In the genomic region with DNA sequence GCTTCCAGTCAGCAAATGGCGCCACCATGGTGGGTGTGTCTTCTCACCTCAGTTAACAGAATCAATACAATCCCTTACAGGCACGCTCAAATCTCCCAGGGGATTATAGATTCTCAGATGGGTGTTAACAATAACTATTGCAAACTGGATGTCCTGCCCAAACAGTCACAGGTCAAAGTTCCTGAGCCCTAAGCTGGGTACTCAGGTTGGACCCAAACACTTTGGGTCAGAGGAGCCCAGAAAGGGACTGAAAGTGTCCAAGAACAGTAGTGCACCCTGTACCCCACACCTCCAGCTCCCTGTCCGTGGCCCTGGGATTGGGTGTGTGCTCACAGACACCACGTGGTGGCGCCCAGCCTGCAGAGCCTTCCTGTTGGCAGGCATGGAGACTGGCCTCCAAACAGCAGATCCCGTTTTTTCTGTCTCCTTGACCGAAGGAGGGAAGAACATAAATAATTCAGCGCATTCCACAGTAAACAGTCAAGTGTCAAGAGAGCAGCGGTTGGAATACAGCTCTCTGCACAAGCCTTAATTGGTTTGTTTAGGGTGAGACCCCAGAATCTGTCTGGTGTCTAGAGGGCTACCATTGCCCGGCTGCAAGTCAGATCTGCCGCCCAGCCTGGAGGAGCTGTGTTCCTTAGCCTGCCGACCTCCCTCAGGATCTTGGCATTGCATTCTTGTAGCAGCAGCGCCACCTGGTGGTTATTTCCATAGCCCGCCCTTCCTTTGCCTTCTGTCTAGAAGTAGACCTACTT, we compare ENCODE assay signal across 8 mouse cellular contexts. TPM values are rescaled to one million over a fixed set of nuclear protein-coding genes. Genes with fewer than 3 reads are reported as not detected.
DNase-seq lines count a peak whose midpoint lies in the region; ATAC-seq and TF ChIP-seq lines count a peak whose summit lies in the region.

No protein-coding gene starts in this region.

- H3K36me3 ChIP-seq in heart, embryonic 14.5 days (ENCODE audit: control insufficient read depth, insufficient read depth, low read length): no peaks in the 10 kb centered on the region
- H3K36me3 ChIP-seq in liver, embryonic 12.5 days: no peaks in the 10 kb centered on the region
- H3K36me3 ChIP-seq in stomach, embryonic 14.5 days (ENCODE audit: control insufficient read depth, insufficient read depth, low read length): no peaks in the 10 kb centered on the region

- H3K27ac ChIP-seq in heart, embryonic 14.5 days (replicated peaks in 1 of 2; ENCODE audit: control insufficient read depth in 1 of 2, insufficient read depth in 1 of 2, low read depth in 2 of 2, low read length in 2 of 2): no peak overlapping the region
- H3K27ac ChIP-seq in liver, embryonic 12.5 days: no peak overlapping the region
- H3K27ac ChIP-seq in stomach, embryonic 14.5 days (ENCODE audit: low read length): no peak overlapping the region

- TF ChIP-seq POLR2A in brain, embryonic 14.5 days (IDR thresholded peaks at IDR 0.05; ENCODE audit: borderline replicate concordance, extremely low read depth, insufficient read depth, insufficient read length, poor library complexity, severe bottlenecking): no peak

- peak; percentile 62 for ATAC-seq in heart, embryonic 14.5 days (ENCODE audit: insufficient number of reproducible peaks, insufficient read depth, low FRiP score, low read depth)
- ATAC-seq in liver, embryonic 12.5 days: no peak
- ATAC-seq in stomach, embryonic 14.5 days (ENCODE audit: insufficient number of reproducible peaks, insufficient read depth, low FRiP score, low read depth): peak; percentile 80

- H3K27me3 ChIP-seq in heart, embryonic 14.5 days (ENCODE audit: control insufficient read depth, insufficient read depth, low read length): no peaks in the 10 kb centered on the region
- H3K27me3 ChIP-seq in liver, embryonic 12.5 days (replicated peaks): 0 out of 2 replicates have a peak, but pooled peaks cover 5% of the 10 kb centered on the region
- H3K27me3 ChIP-seq in stomach, embryonic 14.5 days (ENCODE audit: control insufficient read depth, insufficient read depth, low read length): no peaks in the 10 kb centered on the region

- H3K9ac ChIP-seq in heart, embryonic 14.5 days (ENCODE audit: low read length): no peak overlapping the region
- no peak overlapping the region for H3K9ac ChIP-seq in liver, embryonic 12.5 days
- H3K9ac ChIP-seq in stomach, embryonic 14.5 days (replicated peaks; ENCODE audit: low read depth, low read length): no peak overlapping the region

- peaks cover 3% of the 10 kb centered on the region in 2 experiments; a peak in 2 of 4 replicates for H3K4me1 ChIP-seq in heart, embryonic 14.5 days (ENCODE audit: control insufficient read depth in 2 of 2, insufficient read depth in 2 of 2, low read length in 2 of 2)
- H3K4me1 ChIP-seq in liver, embryonic 12.5 days: no peaks in the 10 kb centered on the region
- no peaks in the 10 kb centered on the region for H3K4me1 ChIP-seq in stomach, embryonic 14.5 days (ENCODE audit: control insufficient read depth, insufficient read depth, low read length)

- H3K4me3 ChIP-seq in heart, embryonic 14.5 days (ENCODE audit: control insufficient read depth in 1 of 2, insufficient read depth in 1 of 2, low read depth in 1 of 2, low read length in 2 of 2): peak overlapping the region; percentile 19 to 23
- no peak overlapping the region for H3K4me3 ChIP-seq in liver, embryonic 12.5 days
- H3K4me3 ChIP-seq in stomach, embryonic 14.5 days (ENCODE audit: low read depth, low read length): peak overlapping the region; percentile 2; the same call in 1 of the 2 replicates

- TF ChIP-seq CTCF in brain, embryonic 14.5 days (IDR thresholded peaks at IDR 0.05; ENCODE audit: borderline replicate concordance, extremely low read depth, insufficient read depth, insufficient read length): peak; percentile 93

- H3K4me2 ChIP-seq in heart, embryonic 14.5 days (ENCODE audit: low read length): peak overlapping the region; percentile 58
- H3K4me2 ChIP-seq in liver, embryonic 12.5 days: peak overlapping the region; percentile 37
- peak overlapping the region; percentile 45 for H3K4me2 ChIP-seq in stomach, embryonic 14.5 days (replicated peaks; ENCODE audit: low read depth, low read length)

- DNase-seq in B cell, adult 2 months: peak; percentile 77 to 78
- peak; percentile 96 for DNase-seq in brain, embryonic 14.5 days (ENCODE audit: low read depth)
- peak; percentile 75 for DNase-seq in fibroblast of lung, adult 2 months (ENCODE audit: low read depth)
- DNase-seq in kidney, postnatal 14 days: peak; percentile 91
- peak; percentile 40 to 51 for DNase-seq in natural killer cell, adult 2 months (ENCODE audit: low spot score in 2 of 2)

- H3K9me3 ChIP-seq in heart, embryonic 14.5 days (ENCODE audit: control insufficient read depth, low read length): no peaks in the 10 kb centered on the region
- no peaks in the 10 kb centered on the region for H3K9me3 ChIP-seq in liver, embryonic 12.5 days (replicated peaks)
- no peaks in the 10 kb centered on the region for H3K9me3 ChIP-seq in stomach, embryonic 14.5 days (ENCODE audit: control insufficient read depth, low read depth, low read length)

- WGBS in heart, embryonic 14.5 days: 11% methylated on average over 14 of the region's 14 CpGs
- WGBS in liver, embryonic 12.5 days (ENCODE audit: insufficient replicate concordance): 18% methylated on average over 14 of the region's 14 CpGs
- 11% methylated on average over 14 of the region's 14 CpGs for WGBS in stomach, embryonic 14.5 days

RNA-seq across cellular contexts. Expression of gene Zfp354c, which starts 58.4 kb away (rescaled TPM):
- 26.2 and 41.6 TPM in 2 replicates for polyA plus RNA-seq in brain, embryonic 14.5 days (2012; rRNA removed)
- 14.1 and 17.5 TPM in 2 replicates for polyA plus RNA-seq in heart, embryonic 14.5 days (2014; fragmentation: Nextera tagmentation; extraction: Ambion mirVana)
- polyA plus RNA-seq in liver, embryonic 12.5 days (2016; fragmentation: Nextera tagmentation; extraction: Ambion mirVana): 3.9 and 4.3 TPM in 2 replicates
- 38.0 and 40.9 TPM in 2 replicates for polyA plus RNA-seq in stomach, embryonic 14.5 days (2014; fragmentation: Nextera tagmentation; extraction: Ambion mirVana)

Comparison
In these comparisons a context has a peak if more than half of its experiments do, and no peak if none do; other contexts are left out.
1. DNase-seq: peak in every context shown above with its lines; median percentile 96 in brain, embryonic 14.5 days; 91 in kidney, postnatal 14 days; 78 in B cell, adult 2 months; 75 in fibroblast of lung, adult 2 months; 46 in natural killer cell, adult 2 months.